Mouse (Mus musculus) midbrain, embryonic 12.5 days (tissue): ENCODE results near the gene Dhrs7b. TPM values are rescaled to one million over a fixed set of nuclear protein-coding genes. Genes with fewer than 3 reads are reported as not detected.
"Not testable (repeated sequence)": the region's sequence is repeated elsewhere in the genome, so short reads cannot be mapped to it uniquely, and the experiment has no call there.

ENCODE experiments used
- ATAC-seq: fragments of 200-750 bp; cut with Nextera tagmentation; 2 replicates; pipeline ENCODE4 v1.8.0; 2017; ENCODE audit warnings: low read depth, moderate TSS enrichment, moderate library complexity; ENCODE audit not compliant: low FRiP score
- H3K27ac ChIP-seq: fragments of 300-500 bp; sonication (generic); replicated peaks from 2 replicates; pipeline ENCODE4 v1.5.1; 2016; ENCODE audit warnings: mild to moderate bottlenecking
- H3K27me3 ChIP-seq: fragments of 300-500 bp; sonication (generic); 2 replicates; pipeline ENCODE4 v1.6.1; 2016; ENCODE audit warnings: mild to moderate bottlenecking
- H3K36me3 ChIP-seq: fragments of 300-500 bp; sonication (generic); 2 replicates; pipeline ENCODE4 v1.6.1; 2016
- H3K4me1 ChIP-seq: fragments of 300-500 bp; sonication (generic); 2 replicates; pipeline ENCODE4 v1.6.1; 2016
- H3K4me2 ChIP-seq: fragments of 300-500 bp; sonication (generic); replicated peaks from 2 replicates; pipeline ENCODE4 v1.6.1; 2016; ENCODE audit warnings: mild to moderate bottlenecking, moderate library complexity
- H3K4me3 ChIP-seq: fragments of 300-500 bp; sonication (generic); 2 replicates; pipeline ENCODE4 v1.5.1; 2016; ENCODE audit warnings: mild to moderate bottlenecking
- H3K9ac ChIP-seq: fragments of 300-500 bp; sonication (generic); replicated peaks from 2 replicates; pipeline ENCODE4 v1.6.1; 2016; ENCODE audit warnings: mild to moderate bottlenecking, moderate library complexity
- H3K9me3 ChIP-seq: fragments of 300-500 bp; sonication (generic); 2 replicates; pipeline ENCODE4 v1.6.1; 2016; ENCODE audit warnings: mild to moderate bottlenecking
- WGBS: fragments of 180-500 bp; shearing (Covaris S2); methylation state at CpG from one replicate; pipeline ENCODE4 v1.1.7; 2016; 5-methylcytosine and 5-hydroxymethylcytosine counted together
- polyA plus RNA-seq: library from polyadenylated mRNA; unstranded; fragments of >200 nt; fragmentation: Nextera tagmentation; extraction: Ambion mirVana; gene quantifications from 2 replicates; pipeline ENCODE4 v1.2.1, GENCODE M21; 2016

Dhrs7b gene
- polyA plus RNA-seq, 1 experiment from 2014 or later, result 24.7 TPM

GRCm38 (mm10) chr11:60811618-60812017 lies 18.8 kb upstream of the Dhrs7b start, which contains the start of gene Shmt1:
Gene Shmt1 (minus strand): TSS chr11:60811718.
- peak within 1 kb of the TSS; percentile 70 for H3K4me2 ChIP-seq
- peak within 1 kb of the TSS; percentile 45 for H3K4me3 ChIP-seq
- peaks cover 22% of the 10 kb centered on the region for H3K4me1 ChIP-seq
- not testable (repeated sequence) for H3K9me3 ChIP-seq, H3K27me3 ChIP-seq, ATAC-seq, H3K36me3 ChIP-seq, H3K27ac ChIP-seq
- 33% methylated on average over 6 of the region's 6 CpGs for WGBS
- H3K9ac ChIP-seq, result peak within 1 kb of the TSS; percentile 44

- H3K27ac ChIP-seq, result no peak overlapping the region
- 74% methylated on average over 5 of the region's 5 CpGs for WGBS
- no peaks in the 10 kb centered on the region for H3K36me3 ChIP-seq
- no peak overlapping the region for H3K9ac ChIP-seq
- ATAC-seq, result no peak
- H3K4me2 ChIP-seq, result no peak overlapping the region
- H3K4me3 ChIP-seq, result no peak overlapping the region
- H3K4me1 ChIP-seq, result no peaks in the 10 kb centered on the region
- no peaks in the 10 kb centered on the region for H3K27me3 ChIP-seq
- H3K9me3 ChIP-seq, result no peaks in the 10 kb centered on the region
Measured at GRCm38 (mm10) chr11:60816398-60816797, 14.0 kb upstream of the Dhrs7b start.

- Histone ChIP-seq H3K27ac (no peak overlapping the region), H3K9me3 (no peaks in the 10 kb centered on the region), H3K4me2 (no peak overlapping the region), H3K27me3 (no peaks in the 10 kb centered on the region), H3K9ac (no peak overlapping the region), H3K36me3 (no peaks in the 10 kb centered on the region), H3K4me1 (no peaks in the 10 kb centered on the region), H3K4me3 (no peak overlapping the region)
- ATAC-seq, result no peak
- WGBS, result 71% methylated on average over 2 of the region's 2 CpGs
Measured at GRCm38 (mm10) chr11:60823771-60824170, 6.7 kb upstream of the Dhrs7b start.

GRCm38 (mm10) chr11:60825191-60825590 lies 5.2 kb upstream of the Dhrs7b start:
- no peak for ATAC-seq
- no peaks in the 10 kb centered on the region for H3K36me3 ChIP-seq
- 89% methylated on average over 3 of the region's 3 CpGs for WGBS

GRCm38 (mm10) chr11:60826700-60827099 lies 3.7 kb upstream of the Dhrs7b start:
- no peaks in the 10 kb centered on the region for H3K9me3 ChIP-seq
- no peak overlapping the region for H3K27ac ChIP-seq
- no peaks in the 10 kb centered on the region for H3K27me3 ChIP-seq
- WGBS, result 34% methylated on average over 1 of the region's 1 CpGs
- ATAC-seq, result no peak
- peaks cover 8% of the 10 kb centered on the region for H3K4me1 ChIP-seq
- H3K36me3 ChIP-seq, result no peaks in the 10 kb centered on the region
- no peak overlapping the region for H3K4me3 ChIP-seq
- H3K4me2 ChIP-seq, result no peak overlapping the region
- no peak overlapping the region for H3K9ac ChIP-seq

More at GRCm38 (mm10) chr11:60825191-60825590, 5.2 kb upstream of the Dhrs7b start:
- Histone ChIP-seq H3K27me3 (no peaks in the 10 kb centered on the region), H3K27ac (no peak overlapping the region), H3K4me3 (no peak overlapping the region), H3K9me3 (no peaks in the 10 kb centered on the region), H3K9ac (no peak overlapping the region), H3K4me1 (no peaks in the 10 kb centered on the region), H3K4me2 (no peak overlapping the region)

- Histone ChIP-seq H3K27ac (no peak overlapping the region), H3K9ac (no peak overlapping the region), H3K4me1 (peaks cover 8% of the 10 kb centered on the region), H3K4me3 (no peak overlapping the region), H3K9me3 (no peaks in the 10 kb centered on the region), H3K36me3 (no peaks in the 10 kb centered on the region), H3K27me3 (no peaks in the 10 kb centered on the region), H3K4me2 (no peak overlapping the region)
- ATAC-seq, result no peak
- WGBS, result 12% methylated on average over 4 of the region's 4 CpGs
Measured at GRCm38 (mm10) chr11:60827241-60827945, 3.0 kb upstream of the Dhrs7b start.

GRCm38 (mm10) chr11:60828903-60829302 lies 1.5 kb upstream of the Dhrs7b start:
- Histone ChIP-seq H3K36me3 (no peaks in the 10 kb centered on the region), H3K9ac (no peak overlapping the region), H3K4me3 (no peak overlapping the region), H3K9me3 (no peaks in the 10 kb centered on the region), H3K27ac (no peak overlapping the region), H3K4me1 (peaks cover 8% of the 10 kb centered on the region), H3K27me3 (no peaks in the 10 kb centered on the region), H3K4me2 (no peak overlapping the region)
- no peak for ATAC-seq
- WGBS, result 46% methylated on average over 2 of the region's 2 CpGs

GRCm38 (mm10) chr11:60836897-60837296 lies 6.5 kb downstream of the Dhrs7b start:
- H3K4me2 ChIP-seq, result no peak overlapping the region
- WGBS, result 93% methylated on average over 6 of the region's 6 CpGs
- no peaks in the 10 kb centered on the region for H3K27me3 ChIP-seq
- H3K36me3 ChIP-seq, result peaks cover 2% of the 10 kb centered on the region; the same call in 1 of the 2 replicates
- H3K27ac ChIP-seq, result no peak overlapping the region
- H3K9me3 ChIP-seq, result no peaks in the 10 kb centered on the region
- no peak for ATAC-seq
- no peak overlapping the region for H3K4me3 ChIP-seq
- H3K9ac ChIP-seq, result no peak overlapping the region
- H3K4me1 ChIP-seq, result no peaks in the 10 kb centered on the region

- ATAC-seq, result no peak
- H3K9ac ChIP-seq, result no peak overlapping the region
- no peak overlapping the region for H3K27ac ChIP-seq
- no peaks in the 10 kb centered on the region for H3K4me1 ChIP-seq
- H3K36me3 ChIP-seq, result peaks cover 2% of the 10 kb centered on the region; the same call in 1 of the 2 replicates
- WGBS, result 93% methylated on average over 10 of the region's 10 CpGs
- H3K27me3 ChIP-seq, result no peaks in the 10 kb centered on the region
- H3K4me2 ChIP-seq, result no peak overlapping the region
- no peaks in the 10 kb centered on the region for H3K9me3 ChIP-seq
- no peak overlapping the region for H3K4me3 ChIP-seq
Measured at GRCm38 (mm10) chr11:60837644-60838406, 7.4 kb downstream of the Dhrs7b start.

GRCm38 (mm10) chr11:60841467-60842200 lies 11.2 kb downstream of the Dhrs7b start:
- no peak overlapping the region for H3K27ac ChIP-seq
- no peaks in the 10 kb centered on the region for H3K9me3 ChIP-seq
- H3K4me1 ChIP-seq, result no peaks in the 10 kb centered on the region
- H3K4me3 ChIP-seq, result no peak overlapping the region
- no peak for ATAC-seq
- peaks cover 6% of the 10 kb centered on the region; the same call in 1 of the 2 replicates for H3K36me3 ChIP-seq
- no peak overlapping the region for H3K4me2 ChIP-seq
- no peak overlapping the region for H3K9ac ChIP-seq
- no peaks in the 10 kb centered on the region for H3K27me3 ChIP-seq
- 83% methylated on average over 12 of the region's 12 CpGs for WGBS

GRCm38 (mm10) chr11:60843412-60843811 lies 13.0 kb downstream of the Dhrs7b start:
- Histone ChIP-seq H3K4me1 (no peaks in the 10 kb centered on the region), H3K4me2 (no peak overlapping the region), H3K4me3 (no peak overlapping the region), H3K27ac (no peak overlapping the region), H3K36me3 (peaks cover 10% of the 10 kb centered on the region; the same call in 1 of the 2 replicates), H3K9ac (no peak overlapping the region), H3K9me3 (no peaks in the 10 kb centered on the region), H3K27me3 (no peaks in the 10 kb centered on the region)
- 89% methylated on average over 5 of the region's 5 CpGs for WGBS
- no peak for ATAC-seq

GRCm38 (mm10) chr11:60845415-60845814 lies 15.0 kb downstream of the Dhrs7b start:
- Histone ChIP-seq H3K9ac (no peak overlapping the region), H3K36me3 (peaks cover 20% of the 10 kb centered on the region)
- 85% methylated on average over 5 of the region's 5 CpGs for WGBS

More at GRCm38 (mm10) chr11:60845415-60845814, 15.0 kb downstream of the Dhrs7b start:
- Histone ChIP-seq H3K27me3 (no peaks in the 10 kb centered on the region), H3K4me2 (no peak overlapping the region), H3K4me1 (no peaks in the 10 kb centered on the region), H3K4me3 (no peak overlapping the region), H3K9me3 (no peaks in the 10 kb centered on the region), H3K27ac (no peak overlapping the region)
- no peak for ATAC-seq
